7 mouse cellular contexts compared by ENCODE assay signal in the genomic region with DNA sequence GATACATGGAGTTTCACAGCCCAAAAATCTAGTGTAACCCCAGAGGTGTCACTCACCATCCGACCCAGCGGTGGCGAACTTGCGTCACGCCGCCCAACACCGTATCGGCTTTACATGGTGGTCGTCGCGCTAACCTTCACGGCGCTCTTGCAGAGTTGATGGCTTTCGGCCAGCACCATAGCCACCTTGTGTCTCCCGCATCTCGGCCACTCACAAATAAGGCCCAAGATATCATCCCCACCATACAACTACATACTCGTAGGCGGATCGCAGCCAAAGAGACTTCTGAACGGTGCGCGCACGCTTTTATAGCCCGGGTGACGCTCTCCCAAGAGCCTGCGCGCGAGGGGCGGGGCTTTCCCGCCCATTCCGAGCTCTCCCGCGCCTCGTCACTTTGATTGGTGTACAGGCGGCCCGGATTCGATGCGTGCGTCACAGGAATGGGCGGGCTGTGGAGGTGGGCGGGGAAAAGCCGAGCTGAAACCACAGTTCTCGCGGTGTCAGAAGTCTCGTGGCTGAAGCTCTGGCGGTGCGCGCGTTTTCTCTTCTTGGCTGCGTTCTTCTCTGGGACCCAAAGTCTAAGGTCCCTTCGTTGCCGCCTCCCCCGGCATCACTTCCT.
DNase-seq lines count a peak whose midpoint lies in the region; ATAC-seq lines count a peak whose summit lies in the region.

No protein-coding gene starts in this region.

- H3K4me3 ChIP-seq in embryonic facial prominence, embryonic 12.5 days: peak overlapping the region; percentile 77
- H3K4me3 ChIP-seq in limb, embryonic 11.5 days (ENCODE audit: low read depth, low read length): peak overlapping the region; percentile 89
- peak overlapping the region; percentile 69 for H3K4me3 ChIP-seq in midbrain, embryonic 14.5 days (replicated peaks; ENCODE audit: low read depth, low read length)

- no peaks in the 10 kb centered on the region for H3K27me3 ChIP-seq in embryonic facial prominence, embryonic 12.5 days
- H3K27me3 ChIP-seq in limb, embryonic 11.5 days (ENCODE audit: control insufficient read depth, insufficient read depth, low read length): no peaks in the 10 kb centered on the region
- no peaks in the 10 kb centered on the region for H3K27me3 ChIP-seq in midbrain, embryonic 14.5 days (ENCODE audit: control insufficient read depth, insufficient read depth, low read length)

- peak; percentile 97 for ATAC-seq in embryonic facial prominence, embryonic 12.5 days (ENCODE audit: insufficient number of reproducible peaks, insufficient read depth, low FRiP score, low TSS enrichment)
- ATAC-seq in limb, embryonic 11.5 days (ENCODE audit: insufficient number of reproducible peaks, low FRiP score, low TSS enrichment, low read depth): peak; percentile 98
- ATAC-seq in midbrain, embryonic 14.5 days (ENCODE audit: low FRiP score, low TSS enrichment): peak; percentile 99

- peak overlapping the region; percentile 99 for H3K27ac ChIP-seq in embryonic facial prominence, embryonic 12.5 days
- H3K27ac ChIP-seq in limb, embryonic 11.5 days (replicated peaks; ENCODE audit: low read depth, low read length): peak overlapping the region; percentile 97
- peak overlapping the region; percentile 98 for H3K27ac ChIP-seq in midbrain, embryonic 14.5 days (replicated peaks; ENCODE audit: low read depth, low read length)

- peaks cover 7% of the 10 kb centered on the region; the same call in 1 of the 2 replicates for H3K36me3 ChIP-seq in embryonic facial prominence, embryonic 12.5 days
- H3K36me3 ChIP-seq in limb, embryonic 11.5 days (ENCODE audit: control insufficient read depth, insufficient read depth, low read length): no peaks in the 10 kb centered on the region; the same call in 1 of the 2 replicates
- H3K36me3 ChIP-seq in midbrain, embryonic 14.5 days (ENCODE audit: control insufficient read depth, insufficient read depth, low read length): peaks cover 6% of the 10 kb centered on the region; the same call in 1 of the 2 replicates

- under 1% methylated on average over 53 of the region's 53 CpGs for WGBS in embryonic facial prominence, embryonic 12.5 days
- WGBS in limb, embryonic 11.5 days: under 1% methylated on average over 53 of the region's 53 CpGs
- under 1% methylated on average over 53 of the region's 53 CpGs for WGBS in midbrain, embryonic 14.5 days

- peak overlapping the region; percentile 82 for H3K4me2 ChIP-seq in embryonic facial prominence, embryonic 12.5 days (replicated peaks)
- H3K4me2 ChIP-seq in limb, embryonic 11.5 days (ENCODE audit: low read depth, severe bottlenecking): peak overlapping the region; percentile 69
- peak overlapping the region; percentile 84 for H3K4me2 ChIP-seq in midbrain, embryonic 14.5 days (ENCODE audit: low read length)

- DNase-seq in adrenal gland, postnatal 25 days: peak; percentile 98
- DNase-seq in heart, adult 11 months: peak; percentile 100
- DNase-seq in kidney, adult 18-20 months: peak; percentile 99
- peak; percentile 99 for DNase-seq in limb, embryonic 11.5 days (ENCODE audit: low spot score)
- peak; percentile 100 for DNase-seq in midbrain, embryonic 14.5 days
- peak; percentile 99 for DNase-seq in spleen, adult 18-20 months

- H3K9me3 ChIP-seq in embryonic facial prominence, embryonic 12.5 days: no peaks in the 10 kb centered on the region
- H3K9me3 ChIP-seq in limb, embryonic 11.5 days (ENCODE audit: control insufficient read depth, low read length): no peaks in the 10 kb centered on the region
- no peaks in the 10 kb centered on the region for H3K9me3 ChIP-seq in midbrain, embryonic 14.5 days (ENCODE audit: control insufficient read depth, low read length)

- peak overlapping the region; percentile 88 for H3K9ac ChIP-seq in embryonic facial prominence, embryonic 12.5 days
- H3K9ac ChIP-seq in limb, embryonic 11.5 days (ENCODE audit: low read length): peak overlapping the region; percentile 84
- H3K9ac ChIP-seq in midbrain, embryonic 14.5 days (replicated peaks; ENCODE audit: low read length): peak overlapping the region; percentile 94

- peaks cover 11% of the 10 kb centered on the region for H3K4me1 ChIP-seq in embryonic facial prominence, embryonic 12.5 days
- H3K4me1 ChIP-seq in limb, embryonic 11.5 days (ENCODE audit: control insufficient read depth, insufficient read depth, low read length): peaks cover 3% of the 10 kb centered on the region; the same call in 1 of the 2 replicates
- peaks cover 26% of the 10 kb centered on the region for H3K4me1 ChIP-seq in midbrain, embryonic 14.5 days (ENCODE audit: control insufficient read depth, insufficient read depth, low read length)

Comparison
In these comparisons a context has a peak if more than half of its experiments do, and no peak if none do; other contexts are left out.
1. Peak in every context shown above with its lines: DNase-seq, ATAC-seq, H3K4me3 ChIP-seq and H3K27ac ChIP-seq.